Comparison of ENCODE assay signal across 22 mouse cellular contexts in the genomic region with DNA sequence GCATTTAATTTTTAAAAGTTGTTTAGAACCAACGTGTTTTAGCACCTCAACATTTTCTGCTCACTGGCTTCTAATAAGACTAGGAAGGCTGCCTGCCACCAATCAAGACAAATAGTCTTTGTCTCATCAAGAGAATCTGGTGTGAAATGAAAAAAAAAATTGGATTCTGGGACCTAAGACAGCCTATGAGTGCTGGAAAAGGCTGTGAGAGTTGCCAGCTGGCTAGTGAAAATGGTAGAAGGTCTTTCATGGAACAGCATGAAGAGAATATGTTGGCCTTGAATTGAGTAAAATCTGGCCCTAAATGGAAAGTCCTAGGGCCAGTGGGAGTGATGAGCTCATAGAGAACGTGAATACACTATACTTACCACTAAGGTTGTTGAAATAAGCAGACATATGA.
DNase-seq lines count a peak whose midpoint lies in the region; ATAC-seq and TF ChIP-seq lines count a peak whose summit lies in the region.
"Had no signal": no experiment of that assay in that cellular context is flagged by ENCODE, and none has a peak within 500 bp of the region (broad histone marks: within the 10 kb centered on the region; RNA-seq: fewer than 3 reads in every experiment).

No protein-coding gene starts in this region.

- peak; percentile 60; the same call in 1 of the 2 replicates for ATAC-seq in forebrain, embryonic 15.5 days (replicated peaks)
- no peak for ATAC-seq in forebrain, embryonic 11.5 days (replicated peaks; ENCODE audit: low FRiP score)
- ATAC-seq in forebrain, postnatal 0 days: peak; percentile 45; the same call in 1 of the 2 replicates
- ATAC-seq: CD4-positive, CD25-positive, alpha-beta regulatory T cell, adult 4 months; inflammation-experienced regulatory T-cells, adult 6 months; intestine, postnatal 0 days had no signal

- H3K9me3 ChIP-seq in forebrain, embryonic 15.5 days: no peaks in the 10 kb centered on the region
- H3K9me3 ChIP-seq in forebrain, embryonic 11.5 days (ENCODE audit: control insufficient read depth, low read length): no peaks in the 10 kb centered on the region
- H3K9me3 ChIP-seq in forebrain, postnatal 0 days (ENCODE audit: low read length): no peaks in the 10 kb centered on the region
- H3K9me3 ChIP-seq: embryonic facial prominence, embryonic 10.5 days; G1E; heart, embryonic 15.5 days; hindbrain, embryonic 10.5 days had no signal

- no peak overlapping the region for H3K27ac ChIP-seq in forebrain, embryonic 15.5 days (replicated peaks)
- H3K27ac ChIP-seq in forebrain, embryonic 11.5 days (ENCODE audit: low read depth, low read length): no peak overlapping the region
- H3K27ac ChIP-seq in forebrain, postnatal 0 days (ENCODE audit: low read depth, low read length): no peak overlapping the region
- H3K27ac ChIP-seq: embryonic facial prominence, embryonic 10.5 days; gastrocnemius, adult 2 months; heart, embryonic 15.5 days; hindbrain, embryonic 10.5 days; hindbrain, embryonic 14.5 days had no signal

- intact Hi-C loops in left cerebral cortex, postnatal 4 days (cut with DNase I): no loop called here
- intact Hi-C loops in left cerebral cortex, postnatal 36 days (cut with DNase I): no loop called here

- no peaks in the 10 kb centered on the region for H3K27me3 ChIP-seq in forebrain, embryonic 15.5 days
- no peaks in the 10 kb centered on the region for H3K27me3 ChIP-seq in forebrain, embryonic 11.5 days (ENCODE audit: control insufficient read depth, insufficient read depth, low read length)
- H3K27me3 ChIP-seq in forebrain, postnatal 0 days (ENCODE audit: insufficient read depth, low read length): no peaks in the 10 kb centered on the region
- H3K27me3 ChIP-seq: heart, embryonic 15.5 days had no signal

- peak; percentile 79 to 80 for DNase-seq in cerebellum, postnatal 10 days
- no peak for DNase-seq in cerebellum, adult 18-20 months
- DNase-seq in forebrain, embryonic 11.5 days (ENCODE audit: low spot score): no peak
- peak; percentile 26 for DNase-seq in left cerebral cortex, postnatal 4 days
- no peak for DNase-seq in left cerebral cortex, postnatal 36 days (ENCODE audit: low spot score in 2 of 2)
- peak; percentile 28 for DNase-seq in forebrain, postnatal 0 days
- no peak for DNase-seq in urinary bladder, postnatal 4 days (ENCODE audit: low spot score in 2 of 2)
- DNase-seq: adrenal gland, postnatal 10 days; B cell, adult 2 months; cerebellum, postnatal 25 days; gastrocnemius, adult 2 months; gastrocnemius, postnatal 25 days; kidney, adult 8-10 months had no signal

- WGBS in forebrain, embryonic 15.5 days: 61% methylated on average over 2 of the region's 2 CpGs
- 77% methylated on average over 2 of the region's 2 CpGs for WGBS in forebrain, embryonic 11.5 days
- WGBS in forebrain, postnatal 0 days: 39% methylated on average over 2 of the region's 2 CpGs

- TF ChIP-seq CTCF in forebrain, postnatal 0 days (IDR thresholded peaks at IDR 0.05; ENCODE audit: low read depth): no peak

- no peaks in the 10 kb centered on the region for H3K4me1 ChIP-seq in forebrain, embryonic 15.5 days
- H3K4me1 ChIP-seq in forebrain, embryonic 11.5 days (replicated peaks; ENCODE audit: control insufficient read depth, insufficient read depth, low read length): no peaks in the 10 kb centered on the region
- no peaks in the 10 kb centered on the region for H3K4me1 ChIP-seq in forebrain, postnatal 0 days (ENCODE audit: insufficient read depth)
- H3K4me1 ChIP-seq: embryonic facial prominence, embryonic 10.5 days; heart, embryonic 15.5 days; hindbrain, embryonic 10.5 days had no signal

- no peaks in the 10 kb centered on the region for H3K36me3 ChIP-seq in forebrain, embryonic 15.5 days
- H3K36me3 ChIP-seq in forebrain, embryonic 11.5 days (ENCODE audit: control insufficient read depth, insufficient read depth, low read length): no peaks in the 10 kb centered on the region
- no peaks in the 10 kb centered on the region for H3K36me3 ChIP-seq in forebrain, postnatal 0 days (ENCODE audit: insufficient read depth)
- H3K36me3 ChIP-seq: embryonic facial prominence, embryonic 10.5 days; G1E; heart, embryonic 15.5 days; hindbrain, embryonic 10.5 days had no signal

- H3K9ac ChIP-seq in forebrain, embryonic 15.5 days (replicated peaks): no peak overlapping the region
- H3K9ac ChIP-seq in forebrain, embryonic 11.5 days (ENCODE audit: low read length): no peak overlapping the region
- H3K9ac ChIP-seq in forebrain, postnatal 0 days: no peak overlapping the region
- H3K9ac ChIP-seq: heart, embryonic 15.5 days; hindbrain, embryonic 14.5 days had no signal

- H3K4me2 ChIP-seq in forebrain, embryonic 15.5 days (replicated peaks): no peak overlapping the region
- H3K4me2 ChIP-seq in forebrain, embryonic 11.5 days (ENCODE audit: low read depth, low read length, severe bottlenecking): no peak overlapping the region
- H3K4me2 ChIP-seq in forebrain, postnatal 0 days (ENCODE audit: low read depth): no peak overlapping the region
- H3K4me2 ChIP-seq: heart, embryonic 15.5 days; hindbrain, embryonic 14.5 days had no signal

- no peak overlapping the region for H3K4me3 ChIP-seq in forebrain, embryonic 15.5 days
- no peak overlapping the region for H3K4me3 ChIP-seq in forebrain, embryonic 11.5 days (ENCODE audit: low read depth, low read length)
- H3K4me3 ChIP-seq in forebrain, postnatal 0 days (ENCODE audit: low read depth, low read length): no peak overlapping the region
- H3K4me3 ChIP-seq: embryonic facial prominence, embryonic 10.5 days; gastrocnemius, adult 2 months; heart, embryonic 15.5 days; hindbrain, embryonic 10.5 days had no signal

Comparison
In these comparisons a context has a peak if more than half of its experiments do, and no peak if none do; other contexts are left out.
1. DNase-seq: peak in cerebellum, postnatal 10 days (2 of 2), left cerebral cortex, postnatal 4 days (single experiment) and forebrain, postnatal 0 days (single experiment); none in cerebellum, adult 18-20 months (0 of 2), forebrain, embryonic 11.5 days (single experiment), left cerebral cortex, postnatal 36 days (0 of 2) and urinary bladder, postnatal 4 days (0 of 2).